In the genomic region with DNA sequence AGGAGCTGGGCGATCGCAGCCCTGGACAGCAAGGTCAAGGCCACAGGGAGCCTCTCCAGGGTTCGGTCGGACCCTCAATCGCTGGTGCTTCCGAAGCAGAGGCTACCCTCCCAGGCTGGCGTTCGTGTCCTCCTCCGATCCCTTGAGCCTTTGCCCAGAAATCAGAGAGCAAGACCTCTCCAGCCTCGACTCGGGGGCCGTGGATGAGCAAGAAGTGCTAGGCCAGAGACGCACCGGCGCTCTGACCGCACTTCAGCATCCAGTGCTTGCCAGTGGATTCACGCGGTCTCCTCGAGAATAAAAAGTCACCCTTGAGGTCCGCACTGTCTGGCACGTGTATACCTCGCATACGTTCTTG, we compare ENCODE assay signal across 8 mouse cellular contexts. TPM values are rescaled to one million over a fixed set of nuclear protein-coding genes. Genes with fewer than 3 reads are reported as not detected.
DNase-seq lines count a peak whose midpoint lies in the region; ATAC-seq and TF ChIP-seq lines count a peak whose summit lies in the region.

No protein-coding gene starts in this region.

- H3K36me3 ChIP-seq in lung, embryonic 14.5 days (ENCODE audit: insufficient read depth) = no peaks in the 10 kb centered on the region
- H3K36me3 ChIP-seq in heart, embryonic 16.5 days (ENCODE audit: control insufficient read depth, insufficient read depth) = no peaks in the 10 kb centered on the region
- H3K36me3 ChIP-seq in liver, embryonic 15.5 days (replicated peaks) = peaks cover 11% of the 10 kb centered on the region; the same call in 1 of the 2 replicates

- H3K4me2 ChIP-seq in lung, embryonic 14.5 days = peak overlapping the region; percentile 95
- peak overlapping the region; percentile 83 for H3K4me2 ChIP-seq in heart, embryonic 16.5 days (ENCODE audit: low read depth, low read length)
- peak overlapping the region; percentile 86 for H3K4me2 ChIP-seq in liver, embryonic 15.5 days

- H3K4me1 ChIP-seq in lung, embryonic 14.5 days (ENCODE audit: insufficient read depth) = 0 out of 2 replicates have a peak, but pooled peaks cover 3% of the 10 kb centered on the region
- peaks cover 20% of the 10 kb centered on the region for H3K4me1 ChIP-seq in heart, embryonic 16.5 days (ENCODE audit: control insufficient read depth, insufficient read depth, low read length)
- H3K4me1 ChIP-seq in liver, embryonic 15.5 days (replicated peaks) = peaks cover 56% of the 10 kb centered on the region

- peak overlapping the region; percentile 100 for H3K4me3 ChIP-seq in lung, embryonic 14.5 days (ENCODE audit: low read depth, low read length)
- peak overlapping the region; percentile 100 for H3K4me3 ChIP-seq in heart, embryonic 16.5 days (ENCODE audit: low read length)
- H3K4me3 ChIP-seq in liver, embryonic 15.5 days (replicated peaks) = peak overlapping the region; percentile 100

- H3K9me3 ChIP-seq in lung, embryonic 14.5 days (ENCODE audit: low read depth, low read length) = no peaks in the 10 kb centered on the region
- no peaks in the 10 kb centered on the region; the same call in 1 of the 2 replicates for H3K9me3 ChIP-seq in heart, embryonic 16.5 days (replicated peaks; ENCODE audit: control insufficient read depth, low read length)
- H3K9me3 ChIP-seq in liver, embryonic 15.5 days (replicated peaks) = no peaks in the 10 kb centered on the region

- under 1% methylated on average over 23 of the region's 23 CpGs for WGBS in lung, embryonic 14.5 days
- 2% methylated on average over 23 of the region's 23 CpGs for whole genome bisulfite sequencing in heart, embryonic 16.5 days
- under 1% methylated on average over 23 of the region's 23 CpGs for WGBS in liver, embryonic 15.5 days (ENCODE audit: insufficient replicate concordance)

- no peak for ATAC-seq in lung, embryonic 14.5 days (ENCODE audit: insufficient read depth)
- ATAC-seq in heart, embryonic 16.5 days (replicated peaks; ENCODE audit: extremely low read depth, insufficient read depth, low FRiP score) = no peak
- peak; percentile 1; the same call in 1 of the 2 replicates for ATAC-seq in liver, embryonic 15.5 days (ENCODE audit: insufficient read depth)

- H3K9ac ChIP-seq in lung, embryonic 14.5 days = peak overlapping the region; percentile 96
- peak overlapping the region; percentile 98 for H3K9ac ChIP-seq in heart, embryonic 16.5 days (ENCODE audit: low read length)
- H3K9ac ChIP-seq in liver, embryonic 15.5 days = peak overlapping the region; percentile 99

- no peaks in the 10 kb centered on the region for H3K27me3 ChIP-seq in lung, embryonic 14.5 days (ENCODE audit: insufficient read depth, low read length)
- H3K27me3 ChIP-seq in heart, embryonic 16.5 days (ENCODE audit: control insufficient read depth, insufficient read depth, low read length) = no peaks in the 10 kb centered on the region
- no peaks in the 10 kb centered on the region for H3K27me3 ChIP-seq in liver, embryonic 15.5 days

- H3K27ac ChIP-seq in lung, embryonic 14.5 days (ENCODE audit: low read depth) = no peak overlapping the region
- H3K27ac ChIP-seq in heart, embryonic 16.5 days (ENCODE audit: low read length) = peak overlapping the region; percentile 61; the same call in 1 of the 2 replicates
- peak overlapping the region; percentile 62 for H3K27ac ChIP-seq in liver, embryonic 15.5 days (replicated peaks)

- no peak for TF ChIP-seq CTCF in lung, embryonic 14.5 days (IDR thresholded peaks at IDR 0.05; ENCODE audit: low read depth)

- peak; percentile 9 for DNase-seq in lung, embryonic 14.5 days
- DNase-seq in lung, postnatal 14 days = no peak
- peak; percentile 45 for DNase-seq in adrenal gland, postnatal 10 days
- peak; percentile 52 for DNase-seq in testis, postnatal 10 days (ENCODE audit: low spot score)
- no peak for DNase-seq in layer of hippocampus, postnatal 14 days (ENCODE audit: low spot score in 2 of 2)
- no peak for DNase-seq in lung, adult 18-20 months

RNA-seq across cellular contexts. Expression of gene Dnajc11, which starts 0.7 kb away (rescaled TPM):
- 65.9 and 66.6 TPM in 2 replicates for polyA plus RNA-seq in lung, embryonic 14.5 days (2014; fragmentation: Nextera tagmentation; extraction: Ambion mirVana)
- total RNA-seq in adrenal gland, postnatal 10 days (2021) = 100 to 1,000 TPM in 1 of 2 experiments, 10 to 100 TPM in 1; 99.3 to 120 TPM
- polyA plus RNA-seq in heart, embryonic 16.5 days (2015; fragmentation: Nextera tagmentation; extraction: Ambion mirVana) = 57.7 and 63.8 TPM in 2 replicates
- 45.5 and 49.1 TPM in 2 replicates for polyA plus RNA-seq in liver, embryonic 15.5 days (2015; fragmentation: Nextera tagmentation; extraction: Ambion mirVana)
- 10 to 100 TPM; 66.9 to 70.5 TPM for total RNA-seq in layer of hippocampus, postnatal 14 days (2021)

RNA-seq across cellular contexts. Expression of gene Thap3, which starts 54.6 kb away (rescaled TPM):
- polyA plus RNA-seq in lung, embryonic 14.5 days (2014; fragmentation: Nextera tagmentation; extraction: Ambion mirVana) = 27.2 and 31.2 TPM in 2 replicates
- 10 to 100 TPM; 15.3 to 27.0 TPM for total RNA-seq in adrenal gland, postnatal 10 days (2021)
- 28.8 and 31.2 TPM in 2 replicates for polyA plus RNA-seq in heart, embryonic 16.5 days (2015; fragmentation: Nextera tagmentation; extraction: Ambion mirVana)
- 6.4 and 7.9 TPM in 2 replicates for polyA plus RNA-seq in liver, embryonic 15.5 days (2015; fragmentation: Nextera tagmentation; extraction: Ambion mirVana)
- total RNA-seq in layer of hippocampus, postnatal 14 days (2021) = 10 to 100 TPM; 18.9 to 22.0 TPM

Comparison
In these comparisons a context has a peak if more than half of its experiments do, and no peak if none do; other contexts are left out.
1. DNase-seq: peak in lung, embryonic 14.5 days (single experiment), adrenal gland, postnatal 10 days (single experiment) and testis, postnatal 10 days (single experiment); none in lung, postnatal 14 days (single experiment), layer of hippocampus, postnatal 14 days (0 of 2) and lung, adult 18-20 months (0 of 2).
2. Peak in every context shown above with its lines, with median percentiles within 50 percentile points of each other: H3K4me2 ChIP-seq, H3K4me3 ChIP-seq and H3K9ac ChIP-seq.